In the genomic region with DNA sequence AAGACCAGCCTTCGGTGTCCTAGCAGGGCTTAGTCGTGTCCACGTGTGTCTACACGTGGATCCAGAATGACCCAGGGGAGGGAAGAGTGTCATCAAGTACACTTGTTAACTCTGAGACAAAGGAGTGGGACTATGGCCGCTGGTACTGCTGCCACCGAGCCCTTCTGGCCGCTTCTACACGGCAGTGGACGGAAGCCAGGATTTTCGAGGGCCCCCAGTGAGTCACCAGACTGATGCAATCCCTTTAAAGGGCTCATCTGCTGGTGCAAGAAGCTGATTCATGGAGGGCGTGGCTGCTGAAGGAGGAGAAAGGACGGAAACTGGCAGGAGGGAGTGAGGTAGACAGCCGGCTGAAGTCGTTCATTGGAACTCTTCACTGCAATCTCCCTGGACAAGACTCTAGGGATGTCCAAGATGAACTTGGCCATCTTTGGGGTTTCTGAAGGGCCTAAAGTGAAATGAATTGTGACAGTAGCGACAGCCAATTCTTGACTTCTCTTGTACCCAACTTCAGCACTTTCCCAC, we compare ENCODE assay signal across 8 mouse cellular contexts. TPM values are rescaled to one million over a fixed set of nuclear protein-coding genes. Genes with fewer than 3 reads are reported as not detected.
DNase-seq lines count a peak whose midpoint lies in the region; ATAC-seq and TF ChIP-seq lines count a peak whose summit lies in the region.

No protein-coding gene starts in this region.

- peak overlapping the region; percentile 58 to 71 for H3K4me3 ChIP-seq in MEL (ENCODE audit: control insufficient read depth in 1 of 2, insufficient read depth in 1 of 2, low read depth in 2 of 2, low read length in 2 of 2)
- peak overlapping the region; percentile 85 for H3K4me3 ChIP-seq in lung, embryonic 16.5 days (ENCODE audit: low read length)
- H3K4me3 ChIP-seq in thymus, adult 2 months (ENCODE audit: control insufficient read depth, insufficient read depth, low read length) = peak overlapping the region; percentile 47

- H3K4me2 ChIP-seq in lung, embryonic 16.5 days (ENCODE audit: low read depth, low read length) = peak overlapping the region; percentile 85

- H3K36me3 ChIP-seq in MEL (ENCODE audit: control insufficient read depth in 1 of 2, insufficient read depth in 2 of 2, low read length in 2 of 2) = peaks cover 0 to 39% of the 10 kb centered on the region in 2 experiments; a peak in 2 of 4 replicates
- peaks cover 1% of the 10 kb centered on the region; the same call in 1 of the 2 replicates for H3K36me3 ChIP-seq in lung, embryonic 16.5 days (ENCODE audit: control insufficient read depth, insufficient read depth, low read length)
- no peaks in the 10 kb centered on the region for H3K36me3 ChIP-seq in thymus, adult 2 months (ENCODE audit: control insufficient read depth, insufficient read depth, low read length)

- peaks cover 9 to 51% of the 10 kb centered on the region in 2 experiments for H3K4me1 ChIP-seq in MEL (ENCODE audit: control insufficient read depth in 1 of 2, insufficient read depth in 2 of 2, low read length in 2 of 2)
- H3K4me1 ChIP-seq in lung, embryonic 16.5 days (replicated peaks; ENCODE audit: control insufficient read depth, insufficient read depth, low read length) = peaks cover 27% of the 10 kb centered on the region
- H3K4me1 ChIP-seq in thymus, adult 2 months (replicated peaks; ENCODE audit: control insufficient read depth, insufficient read depth, low read length) = peaks cover 12% of the 10 kb centered on the region

- TF ChIP-seq EP300 in MEL (IDR thresholded peaks at IDR 0.05; ENCODE audit: low read depth in 1 of 2, low read length in 2 of 2) = peak; percentile 46 to 78; a peak in 3 of 4 replicates

- WGBS in lung, embryonic 16.5 days = under 1% methylated on average over 15 of the region's 15 CpGs
- WGBS in thymus, adult 2 months = 2% methylated on average over 15 of the region's 15 CpGs

- H3K27ac ChIP-seq in MEL (ENCODE audit: control insufficient read depth, low read depth, low read length) = peak overlapping the region; percentile 93
- H3K27ac ChIP-seq in lung, embryonic 16.5 days (ENCODE audit: low read length) = peak overlapping the region; percentile 95
- H3K27ac ChIP-seq in thymus, adult 2 months (ENCODE audit: control insufficient read depth, insufficient read depth, low read length) = peak overlapping the region; percentile 33; the same call in 1 of the 2 replicates

- ATAC-seq in hematopoietic stem cell, adult 5-6 weeks (replicated peaks in 1 of 2; ENCODE audit: insufficient read depth in 1 of 2, low FRiP score in 2 of 2, low TSS enrichment in 1 of 2, low read depth in 1 of 2, poor library complexity in 2 of 2, severe bottlenecking in 2 of 2) = peak; percentile 83 to 87
- ATAC-seq in lung, embryonic 16.5 days (ENCODE audit: low read depth) = peak; percentile 80

- no peaks in the 10 kb centered on the region for H3K9me3 ChIP-seq in MEL (replicated peaks; ENCODE audit: insufficient read depth, low read length)
- H3K9me3 ChIP-seq in lung, embryonic 16.5 days (ENCODE audit: control insufficient read depth, low read length) = no peaks in the 10 kb centered on the region

- TF ChIP-seq CTCF in MEL (IDR thresholded peaks at IDR 0.05 in 2 of 3, conservative IDR thresholded peaks at IDR 0.05 in 1 of 3; ENCODE audit: control insufficient read depth in 1 of 3, insufficient read depth in 1 of 3, low read depth in 2 of 3, low read length in 3 of 3, poor library complexity in 1 of 3, severe bottlenecking in 1 of 3) = no peak
- no peak for TF ChIP-seq CTCF in thymus, adult 2 months (IDR thresholded peaks at IDR 0.05; ENCODE audit: borderline replicate concordance, control insufficient read depth, extremely low read depth, insufficient read depth, low read length, poor library complexity)

- TF ChIP-seq RAD21 in MEL (IDR thresholded peaks at IDR 0.05; ENCODE audit: low read depth, low read length) = no peak

- peak; percentile 98 for DNase-seq in MEL (ENCODE audit: low read depth, low spot score)
- DNase-seq in cerebellum, adult 8-10 months = peak; percentile 78
- peak; percentile 40 for DNase-seq in forelimb bud, embryonic 11.5 days (ENCODE audit: low read depth, low spot score)
- peak; percentile 77 for DNase-seq in layer of hippocampus, adult 9-10 months (ENCODE audit: low spot score)
- peak; percentile 90 for DNase-seq in ovary, adult 18-20 months (ENCODE audit: low spot score)
- DNase-seq in thymus, adult 2 months = peak; percentile 54

- H3K9ac ChIP-seq in MEL (ENCODE audit: control insufficient read depth, low read depth, low read length, poor library complexity, severe bottlenecking) = peak overlapping the region; percentile 84
- H3K9ac ChIP-seq in lung, embryonic 16.5 days (ENCODE audit: low read length) = peak overlapping the region; percentile 29

- peaks cover 41% of the 10 kb centered on the region for H3K79me2 ChIP-seq in MEL (ENCODE audit: control insufficient read depth, insufficient read depth, low read length, poor library complexity)

- TF ChIP-seq POLR2A in MEL (IDR thresholded peaks at IDR 0.05; ENCODE audit: control insufficient read depth in 1 of 2, insufficient read depth in 1 of 2, low read depth in 1 of 2, low read length in 2 of 2, poor library complexity in 1 of 2) = peak in 1 of 2 experiments; percentile 39; a peak in 2 of 4 replicates
- TF ChIP-seq POLR2A in thymus, adult 2 months (IDR thresholded peaks at IDR 0.05; ENCODE audit: control insufficient read depth, extremely low read depth, insufficient read depth, low read length, poor library complexity) = no peak

- no peaks in the 10 kb centered on the region for H3K27me3 ChIP-seq in MEL (ENCODE audit: control insufficient read depth in 1 of 2, insufficient read depth in 2 of 2, low read length in 2 of 2)
- no peaks in the 10 kb centered on the region for H3K27me3 ChIP-seq in lung, embryonic 16.5 days (ENCODE audit: control insufficient read depth, insufficient read depth, low read depth, low read length)
- no peaks in the 10 kb centered on the region for H3K27me3 ChIP-seq in thymus, adult 2 months (ENCODE audit: control insufficient read depth, insufficient read depth, low read length)

TF ChIP-seq in MEL, 35 proteins besides CTCF, POLR2A, EP300 and RAD21 (continues in another document):
- no peak for TF ChIP-seq UBTF (IDR thresholded peaks at IDR 0.05; ENCODE audit: borderline replicate concordance, insufficient read depth, low read depth, low read length)
- TF ChIP-seq ELF1 (IDR thresholded peaks at IDR 0.05; ENCODE audit: low read depth, low read length) = peak; percentile 39; the same call in 1 of the 2 replicates
- TF ChIP-seq NELFE (IDR thresholded peaks at IDR 0.05; ENCODE audit: low read depth, low read length) = no peak; the same call in none of the 2 replicates
- TF ChIP-seq POLR2AphosphoS5 (IDR thresholded peaks at IDR 0.05; ENCODE audit: borderline replicate concordance, low read depth, low read length) = no peak
- no peak for TF ChIP-seq MAZ (IDR thresholded peaks at IDR 0.05; ENCODE audit: low read depth, low read length)
- peak; percentile 24 for TF ChIP-seq ZMIZ1 (IDR thresholded peaks at IDR 0.05; ENCODE audit: low read depth, low read length)
- TF ChIP-seq NRF1 (IDR thresholded peaks at IDR 0.05; ENCODE audit: insufficient read depth, low read depth, low read length, poor library complexity, severe bottlenecking) = no peak
- peak; percentile 47; the same call in 1 of the 2 replicates for TF ChIP-seq KAT2A (conservative IDR thresholded peaks at IDR 0.05; ENCODE audit: low read depth, low read length)
- no peak for TF ChIP-seq USF1 (IDR thresholded peaks at IDR 0.05; ENCODE audit: low read depth, low read length)
- peak; percentile 89 for TF ChIP-seq MYC (IDR thresholded peaks at IDR 0.05; ENCODE audit: low read depth, low read length)
- peak; percentile 77; the same call in 1 of the 2 replicates for TF ChIP-seq MAFK (IDR thresholded peaks at IDR 0.05; ENCODE audit: borderline replicate concordance, low read depth, low read length)
- TF ChIP-seq MYB (IDR thresholded peaks at IDR 0.05; ENCODE audit: low read depth, low read length) = no peak

RNA-seq across cellular contexts. Expression of a gene that starts 0.6 kb away (rescaled TPM):
- 16.8 and 30.4 TPM in 2 replicates for total RNA-seq in MEL (2012; rRNA removed)
- polyA plus RNA-seq in MEL (2012; ENCODE audit: insufficient read depth in 1 of 2, insufficient read length in 2 of 2, low read depth in 1 of 2, low replicate concordance in 2 of 2, missing spikeins in 1 of 2) = 100 to 1,000 TPM in 1 of 2 experiments, 10 to 100 TPM in 1; 79.4 to 270 TPM
- total RNA-seq in hematopoietic stem cell, adult 5-6 weeks (2017) = 6.6 and 16.1 TPM in 2 replicates
- 37.7 and 40.3 TPM in 2 replicates for polyA plus RNA-seq in lung, embryonic 16.5 days (2015; fragmentation: Nextera tagmentation; extraction: Ambion mirVana)
- 36.5 and 43.1 TPM in 2 replicates for polyA plus RNA-seq in thymus, adult 2 months (2012; rRNA removed)

RNA-seq across cellular contexts. Expression of a gene that starts 6.7 kb away (rescaled TPM):
- 33.9 and 35.0 TPM in 2 replicates for total RNA-seq in MEL (2012; rRNA removed)
- polyA plus RNA-seq in MEL (2012; ENCODE audit: insufficient read depth in 1 of 2, insufficient read length in 2 of 2, low read depth in 1 of 2, low replicate concordance in 2 of 2, missing spikeins in 1 of 2) = 10 to 100 TPM in 1 of 2 experiments, not detected in 1; 49.6 TPM
- 18.5 and 19.1 TPM in 2 replicates for total RNA-seq in hematopoietic stem cell, adult 5-6 weeks (2017)
- 57.2 and 57.7 TPM in 2 replicates for polyA plus RNA-seq in lung, embryonic 16.5 days (2015; fragmentation: Nextera tagmentation; extraction: Ambion mirVana)
- 41.0 and 41.7 TPM in 2 replicates for polyA plus RNA-seq in thymus, adult 2 months (2012; rRNA removed)

RNA-seq across cellular contexts. Expression of a gene that starts 44.4 kb away (rescaled TPM):
- total RNA-seq in MEL (2012; rRNA removed) = 9.3 and 9.6 TPM in 2 replicates
- 10 to 100 TPM in 1 of 2 experiments, not detected in 1; 12.2 TPM for polyA plus RNA-seq in MEL (2012; ENCODE audit: insufficient read depth in 1 of 2, insufficient read length in 2 of 2, low read depth in 1 of 2, low replicate concordance in 2 of 2, missing spikeins in 1 of 2)
- total RNA-seq in hematopoietic stem cell, adult 5-6 weeks (2017) = 1.7 and 3.3 TPM in 2 replicates
- polyA plus RNA-seq in lung, embryonic 16.5 days (2015; fragmentation: Nextera tagmentation; extraction: Ambion mirVana) = 98.0 and 108 TPM in 2 replicates
- 94.3 and 95.2 TPM in 2 replicates for polyA plus RNA-seq in thymus, adult 2 months (2012; rRNA removed)

RNA-seq across cellular contexts. Expression of a gene that starts 44.8 kb away (rescaled TPM):
- total RNA-seq in MEL (2012; rRNA removed) = 4.2 and 5.7 TPM in 2 replicates
- polyA plus RNA-seq in MEL (2012; ENCODE audit: insufficient read depth in 1 of 2, insufficient read length in 2 of 2, low read depth in 1 of 2, low replicate concordance in 2 of 2, missing spikeins in 1 of 2) = 1 to 10 TPM in 1 of 2 experiments, not detected in 1; 7.6 TPM
- total RNA-seq in hematopoietic stem cell, adult 5-6 weeks (2017) = 10.3 and 25.2 TPM in 2 replicates
- polyA plus RNA-seq in lung, embryonic 16.5 days (2015; fragmentation: Nextera tagmentation; extraction: Ambion mirVana) = 21.8 and 23.7 TPM in 2 replicates
- polyA plus RNA-seq in thymus, adult 2 months (2012; rRNA removed) = 0.99 and 1.1 TPM in 2 replicates

RNA-seq across cellular contexts. Expression of a gene that starts 56.4 kb away (rescaled TPM):
- 91.5 and 92.9 TPM in 2 replicates for total RNA-seq in MEL (2012; rRNA removed)
- polyA plus RNA-seq in MEL (2012; ENCODE audit: insufficient read depth in 1 of 2, insufficient read length in 2 of 2, low read depth in 1 of 2, low replicate concordance in 2 of 2, missing spikeins in 1 of 2) = 100 to 1,000 TPM in 1 of 2 experiments, not detected in 1; 157 TPM
- total RNA-seq in hematopoietic stem cell, adult 5-6 weeks (2017) = 46.5 and 48.0 TPM in 2 replicates
- polyA plus RNA-seq in lung, embryonic 16.5 days (2015; fragmentation: Nextera tagmentation; extraction: Ambion mirVana) = 116 and 135 TPM in 2 replicates
- 56.2 and 70.7 TPM in 2 replicates for polyA plus RNA-seq in thymus, adult 2 months (2012; rRNA removed)

Comparison
In these comparisons a context has a peak if more than half of its experiments do, and no peak if none do; other contexts are left out.
1. Peak in every context shown above with its lines: DNase-seq, ATAC-seq, H3K4me3 ChIP-seq and H3K27ac ChIP-seq.
2. DNase-seq: peak in every context shown above with its lines; median percentile 98 in MEL; 90 in ovary, adult 18-20 months; 78 in cerebellum, adult 8-10 months; 77 in layer of hippocampus, adult 9-10 months; 54 in thymus, adult 2 months; 40 in forelimb bud, embryonic 11.5 days.
3. H3K27ac ChIP-seq: peak in every context shown above with its lines; median percentile 95 in lung, embryonic 16.5 days; 93 in MEL; 33 in thymus, adult 2 months.